Mouse (Mus musculus) urinary bladder, adult 18-20 months (tissue): Measurements from ENCODE around the gene Ctse.

Source experiments
- DNase-seq, 2 experiments: peaks; one replicate each; pipeline ENCODE4 v3.0.0; 2022; ENCODE audit warnings: low spot score in 2 of 2, mixed read lengths in 2 of 2

Gene Ctse

DNA sequence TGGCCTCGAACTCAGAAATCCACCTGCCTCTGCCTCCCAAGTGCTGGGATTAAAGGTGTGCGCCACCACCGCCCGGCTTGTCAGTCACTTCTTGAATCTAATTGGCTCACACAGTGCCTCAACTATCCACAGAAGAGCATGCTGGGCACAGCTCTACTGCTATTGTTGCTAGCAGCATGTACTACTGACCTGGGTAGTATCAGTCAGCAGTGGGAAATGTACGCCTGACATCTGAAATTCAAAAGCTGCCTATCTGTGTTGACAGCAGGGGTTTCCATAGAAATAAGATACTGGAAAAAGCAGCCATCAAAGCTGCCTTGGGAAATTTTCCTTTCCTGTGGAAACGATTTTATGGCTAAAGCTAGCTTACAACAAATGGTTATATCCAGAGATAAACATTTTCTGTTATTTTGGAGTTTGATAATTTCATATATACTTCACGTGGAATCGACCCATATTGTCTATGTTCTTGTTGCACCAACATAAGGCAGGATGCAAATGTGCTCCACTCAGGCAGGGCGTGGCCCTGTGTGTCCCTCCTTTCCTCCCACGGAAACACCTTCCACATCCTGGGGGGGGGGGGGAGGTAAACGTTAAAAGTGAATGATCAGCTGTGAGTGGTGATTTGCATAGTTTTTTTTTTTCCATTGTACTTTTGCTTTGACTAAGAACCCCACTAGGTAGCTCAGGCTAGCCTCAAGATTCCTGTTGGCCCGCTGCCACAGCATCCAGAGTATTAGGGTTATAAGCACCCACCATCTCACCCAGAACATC lies 14.8 kb downstream of the Ctse start:
- DNase-seq: no peak

DNA sequence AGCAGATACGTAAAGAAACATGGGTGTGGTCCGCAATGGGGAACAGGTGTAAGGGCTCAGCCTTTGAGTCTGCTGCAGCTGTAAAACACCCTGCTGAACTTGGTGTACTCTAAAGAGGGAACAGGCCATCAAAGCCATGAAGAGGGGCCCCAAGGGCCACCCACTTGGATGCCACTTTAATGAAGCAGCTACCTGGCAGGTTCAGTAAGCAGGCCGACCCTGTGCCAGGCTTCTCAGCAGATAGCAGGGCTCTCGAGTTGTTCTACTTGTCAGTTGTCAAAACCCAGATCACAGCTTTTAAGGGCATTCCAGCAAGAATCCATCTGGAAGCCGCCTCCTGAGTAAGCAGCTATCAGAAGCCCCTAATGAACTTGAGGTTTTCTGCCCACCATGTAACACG lies 17.5 kb downstream of the Ctse start:
- no peak for DNase-seq

DNA sequence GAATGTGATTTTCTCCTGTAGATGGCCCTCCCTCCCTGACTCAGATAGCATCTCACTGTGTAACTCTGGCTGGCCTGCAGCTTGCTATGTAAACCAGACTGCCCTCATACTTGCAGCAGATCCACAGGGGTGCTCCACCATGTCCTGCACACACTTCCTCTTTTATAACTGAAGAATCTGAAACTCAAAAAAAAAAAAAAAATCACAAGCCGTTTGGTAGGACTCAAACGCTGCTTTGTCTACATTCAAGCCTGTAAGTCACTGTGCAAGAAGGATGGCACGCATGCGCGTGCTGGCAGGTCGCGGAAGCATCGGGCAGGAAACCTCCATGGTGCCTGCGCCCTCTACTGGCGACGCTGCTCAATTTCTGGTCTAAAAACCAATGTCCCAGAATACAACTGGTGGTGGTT lies 19.8 kb downstream of the Ctse start:
- peak; percentile 66 to 85 for DNase-seq

DNA sequence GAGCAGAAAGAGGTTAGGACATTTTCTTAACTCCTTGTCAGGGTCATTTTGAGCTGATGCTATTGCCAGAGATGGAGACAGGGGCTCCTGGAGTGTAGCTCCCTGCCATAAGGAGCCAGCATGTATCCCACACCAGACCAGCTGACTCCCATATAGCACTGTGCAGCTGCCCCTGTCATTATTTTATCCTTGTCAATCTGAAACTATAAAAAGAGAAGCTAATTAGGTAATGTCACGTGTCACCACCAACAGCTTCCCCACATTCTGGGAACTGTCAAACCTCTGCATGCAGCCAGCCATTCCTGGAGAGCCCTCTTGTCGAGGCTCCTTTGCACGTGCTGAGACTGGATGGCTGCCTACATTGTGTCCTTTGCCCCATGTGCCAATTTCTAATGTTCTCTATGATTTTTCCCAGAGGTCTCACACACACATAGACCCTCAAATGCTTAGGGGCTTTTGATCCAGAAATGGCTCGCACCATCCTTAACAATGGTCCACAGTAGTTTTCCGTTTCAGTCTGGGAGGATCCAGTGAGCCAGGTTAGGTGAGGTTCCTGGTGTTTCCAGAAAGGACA lies 21.5 kb downstream of the Ctse start:
- DNase-seq: no peak

DNA sequence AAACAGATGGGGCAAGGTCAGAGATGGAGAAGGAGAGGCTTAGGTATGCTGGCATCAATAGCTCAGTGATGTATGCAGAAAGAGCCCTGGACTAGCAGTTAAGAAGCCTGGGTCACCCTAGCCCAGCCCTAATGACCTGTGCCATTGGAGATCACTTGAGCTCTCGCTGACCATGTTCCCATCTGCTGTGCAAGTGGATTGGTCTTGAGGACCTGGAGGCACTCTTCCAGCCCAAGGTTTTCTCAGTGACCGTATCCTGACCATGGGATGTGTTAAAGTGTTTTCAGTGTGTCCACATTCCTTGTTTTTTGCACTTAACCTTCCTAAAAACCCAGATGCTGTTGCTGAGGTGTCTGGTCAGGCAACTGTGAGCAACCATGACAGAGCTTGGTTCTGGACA lies 22.2 kb downstream of the Ctse start:
- DNase-seq: no peak

DNA sequence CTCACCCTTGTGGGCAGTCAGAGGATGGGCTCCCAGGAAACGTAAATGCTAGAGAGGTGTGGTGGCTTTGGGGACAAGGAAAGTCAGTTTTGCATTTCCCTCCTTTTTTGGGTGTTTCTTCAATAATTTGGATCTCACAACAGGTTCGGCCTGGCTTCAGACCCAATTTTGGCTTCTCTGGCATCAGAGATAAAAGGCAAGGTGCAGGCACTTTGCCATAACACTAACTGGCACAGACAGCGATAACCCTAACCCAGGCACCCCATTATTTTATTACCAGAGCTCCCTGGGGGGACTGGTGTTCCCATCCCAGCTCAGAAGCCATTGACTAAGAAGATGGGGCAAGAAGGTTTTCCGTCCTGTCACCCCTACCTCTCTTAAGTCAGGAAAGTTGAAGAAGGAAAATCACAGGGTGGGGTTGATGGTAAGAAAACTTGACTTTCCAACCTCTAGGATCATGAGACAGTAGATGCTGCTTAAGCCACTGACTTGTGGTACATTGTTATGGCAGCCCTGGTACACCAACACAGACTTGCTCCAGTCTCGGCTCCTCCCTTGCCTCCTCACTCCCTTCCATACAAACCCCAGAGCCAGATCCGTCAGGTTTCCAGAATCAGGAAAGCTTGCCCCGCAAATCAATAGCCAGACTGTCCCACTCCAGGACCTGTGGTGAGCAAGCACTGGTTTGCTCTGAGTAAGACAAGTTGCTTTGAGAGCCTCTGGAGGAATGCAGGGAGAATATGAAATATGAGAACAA lies 22.8 kb downstream of the Ctse start:
- DNase-seq: no peak

DNA sequence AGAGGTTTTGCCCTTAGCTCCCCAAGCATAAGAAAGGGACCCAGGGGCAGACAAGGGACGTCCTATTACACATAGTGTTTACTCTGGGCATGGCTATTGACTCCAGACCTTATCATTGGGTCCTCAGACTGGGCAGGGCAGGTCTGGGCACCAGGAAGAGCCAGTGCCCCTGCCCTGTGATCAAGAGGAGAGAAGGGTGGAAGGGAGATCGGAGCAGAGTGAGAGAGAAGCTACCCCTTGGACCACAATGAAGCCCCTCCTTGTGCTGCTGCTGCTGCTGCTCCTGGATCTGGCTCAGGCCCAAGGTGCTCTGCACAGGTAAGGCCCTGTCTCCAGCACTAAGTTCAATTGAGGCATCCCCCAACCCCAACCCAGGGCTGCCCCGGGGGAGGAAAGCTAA lies 23.6 kb downstream of the Ctse start:
- DNase-seq: peak; percentile 29 to 38

DNA sequence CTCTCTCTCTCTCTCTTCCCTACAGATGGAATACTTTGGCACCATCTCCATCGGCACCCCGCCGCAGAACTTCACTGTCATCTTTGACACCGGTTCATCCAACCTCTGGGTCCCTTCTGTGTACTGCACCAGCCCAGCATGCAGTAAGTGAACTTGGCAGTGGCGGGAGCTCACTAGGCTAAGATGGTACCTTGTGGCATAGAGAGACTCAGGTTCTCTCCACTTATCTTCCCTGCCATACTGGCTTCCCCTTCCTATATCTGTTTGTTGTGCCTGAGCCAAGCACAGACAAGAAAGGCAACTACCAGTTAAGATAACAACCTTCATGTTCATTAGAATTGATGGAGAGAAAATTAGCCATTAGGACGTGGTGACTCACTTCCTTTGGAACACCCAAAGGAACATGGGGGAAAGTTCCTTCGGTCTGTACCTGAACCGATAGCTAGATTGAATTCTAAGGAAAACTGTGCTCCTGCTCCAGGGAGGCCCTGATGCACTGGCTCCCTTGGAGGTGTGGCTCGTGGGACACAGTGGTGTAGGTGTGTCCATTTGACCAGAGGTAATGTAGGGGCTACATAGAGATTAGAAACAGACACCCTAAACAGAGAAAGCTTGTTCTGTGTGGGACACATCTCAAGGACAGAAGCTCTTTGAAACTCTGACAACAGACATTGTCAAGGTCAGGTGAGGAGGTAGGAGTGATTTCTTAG lies 25.3 kb downstream of the Ctse start:
- no peak for DNase-seq

DNA sequence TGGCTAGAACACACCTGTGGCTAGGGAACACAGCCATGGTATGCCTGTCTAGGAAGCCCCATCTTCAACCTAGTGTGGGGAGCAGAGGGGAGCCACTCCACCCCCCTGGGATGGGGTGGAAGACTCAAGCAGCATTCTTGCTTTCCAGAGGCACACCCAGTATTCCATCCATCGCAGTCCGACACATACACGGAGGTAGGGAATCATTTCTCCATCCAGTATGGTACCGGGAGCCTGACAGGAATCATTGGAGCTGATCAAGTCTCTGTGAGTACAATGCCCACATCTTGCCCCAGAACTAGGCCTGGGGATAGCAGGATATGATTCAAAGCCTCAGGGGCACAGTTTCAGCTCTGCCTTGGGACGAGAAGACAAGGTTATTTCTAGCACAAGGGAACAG lies 26.0 kb downstream of the Ctse start:
- no peak for DNase-seq

DNA sequence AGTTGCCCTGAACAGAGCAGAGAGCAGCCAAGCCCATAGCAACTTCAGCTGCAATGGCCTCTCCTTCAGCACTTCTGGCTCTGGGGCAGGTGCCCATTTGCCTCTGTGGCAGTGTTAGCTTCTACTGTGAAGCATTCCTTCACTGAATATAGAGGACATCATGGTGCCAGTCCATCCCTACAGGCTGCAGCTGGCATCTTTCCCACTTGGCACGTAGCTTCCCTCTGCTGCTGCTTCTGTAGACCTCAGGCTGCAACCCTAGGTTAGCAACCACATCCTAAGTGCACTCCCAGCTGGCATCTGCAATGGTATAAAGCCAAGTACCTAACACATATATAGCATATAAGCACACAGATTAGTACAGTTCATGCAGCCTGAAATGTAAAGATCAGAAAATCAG lies 27.8 kb downstream of the Ctse start:
- DNase-seq: no peak

DNA sequence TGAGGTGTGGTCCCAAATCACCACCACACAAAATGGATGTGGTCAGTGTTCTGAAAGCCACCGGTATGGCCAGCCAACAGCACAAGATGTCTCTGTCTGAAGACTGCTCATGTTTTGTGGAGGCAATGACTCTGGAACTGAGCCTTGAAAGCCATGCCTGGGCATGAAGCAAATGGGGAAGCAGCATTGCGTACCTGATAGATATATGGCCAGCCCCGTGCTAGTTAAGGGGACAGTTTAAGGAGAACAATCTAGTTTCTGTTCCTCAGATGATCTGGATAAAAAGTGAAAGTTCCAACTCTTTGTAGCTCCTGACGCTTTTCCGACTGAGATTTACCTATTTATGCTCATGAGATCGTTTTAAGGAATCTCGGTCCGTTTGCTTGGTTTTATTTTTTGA lies 33.0 kb downstream of the Ctse start:
- no peak for DNase-seq

DNA sequence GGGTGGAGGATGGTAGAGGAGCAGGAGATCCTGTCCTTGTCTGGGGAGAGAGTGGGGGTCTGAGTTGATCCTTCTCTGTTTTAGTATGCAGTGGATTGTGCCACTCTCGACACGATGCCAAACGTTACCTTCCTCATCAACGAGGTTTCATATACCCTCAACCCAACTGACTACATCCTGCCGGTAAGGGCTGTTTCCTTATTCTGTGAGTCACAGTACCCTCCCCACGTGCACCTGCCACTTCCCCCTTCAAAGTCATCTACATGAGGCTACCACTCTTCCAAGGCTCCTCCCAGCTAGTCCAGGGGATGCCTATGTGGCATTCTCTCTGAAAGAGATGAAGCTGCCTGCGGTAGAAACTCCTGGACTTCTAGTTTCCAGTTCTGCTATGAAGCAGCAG lies 34.3 kb downstream of the Ctse start:
- DNase-seq: no peak

DNA sequence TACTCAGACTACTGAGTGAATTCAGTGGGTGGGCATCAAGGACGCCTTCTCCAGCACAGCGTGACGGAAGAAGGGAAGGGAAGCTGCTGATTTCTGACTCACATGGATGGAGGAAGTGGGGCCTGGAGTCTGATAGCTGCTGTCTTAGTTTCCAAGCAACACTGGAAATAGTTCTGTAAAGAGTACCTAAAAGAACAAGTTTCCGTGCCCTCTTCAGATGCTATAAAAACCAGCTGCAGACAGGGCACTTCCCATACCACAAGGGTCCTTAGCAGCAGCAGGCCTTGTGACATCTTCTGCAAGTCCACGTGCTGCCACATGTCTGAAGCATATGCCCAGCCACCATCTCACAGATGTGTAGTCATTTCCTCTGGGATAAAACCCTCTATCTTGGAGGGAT lies 41.5 kb downstream of the Ctse start:
- DNase-seq: no peak

DNA sequence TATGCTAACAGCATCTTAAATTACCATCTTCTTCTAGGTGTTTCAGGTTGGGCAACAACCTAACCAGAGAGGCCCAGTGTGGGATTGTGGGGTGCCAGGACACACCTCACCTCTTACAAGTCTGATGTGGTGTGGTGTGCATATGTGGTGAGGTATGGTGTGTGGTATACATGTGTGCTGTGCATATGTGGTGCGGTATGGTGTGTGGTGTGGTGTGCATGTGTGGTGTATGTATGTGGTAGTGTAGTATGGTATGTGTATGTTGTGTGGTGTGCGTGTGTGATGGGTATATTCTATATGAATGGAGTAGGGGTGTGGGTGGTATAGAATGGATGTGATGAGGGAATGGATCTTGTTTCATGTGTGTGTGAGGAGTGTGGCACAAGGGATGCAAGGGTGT lies 49.6 kb downstream of the Ctse start:
- DNase-seq: no peak

DNA sequence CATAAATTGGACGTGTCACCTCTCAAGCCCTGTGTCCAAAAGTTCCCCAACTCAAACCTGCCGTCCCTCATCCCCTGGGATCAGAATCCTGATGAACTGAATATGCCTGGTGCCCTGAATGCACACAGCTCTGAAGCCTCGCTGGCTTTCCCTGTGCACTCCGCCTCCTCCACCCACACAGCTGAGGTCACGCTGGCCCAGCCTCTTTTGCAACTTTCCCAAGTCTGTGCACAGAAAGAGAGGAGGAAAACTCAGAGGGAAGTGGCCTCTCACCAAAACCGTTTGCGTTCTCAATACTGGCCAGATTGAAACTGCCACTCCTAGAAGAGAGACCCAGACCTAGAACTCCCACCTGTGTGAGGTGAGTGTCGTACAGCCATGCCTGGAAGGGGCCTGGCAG lies 50.4 kb downstream of the Ctse start, which contains the start of gene Rab7b:
Rab7b (plus strand) TSS at position 221 of the 400 bp plus-strand sequence.
- DNase-seq: peak; percentile 33 to 70

DNA sequence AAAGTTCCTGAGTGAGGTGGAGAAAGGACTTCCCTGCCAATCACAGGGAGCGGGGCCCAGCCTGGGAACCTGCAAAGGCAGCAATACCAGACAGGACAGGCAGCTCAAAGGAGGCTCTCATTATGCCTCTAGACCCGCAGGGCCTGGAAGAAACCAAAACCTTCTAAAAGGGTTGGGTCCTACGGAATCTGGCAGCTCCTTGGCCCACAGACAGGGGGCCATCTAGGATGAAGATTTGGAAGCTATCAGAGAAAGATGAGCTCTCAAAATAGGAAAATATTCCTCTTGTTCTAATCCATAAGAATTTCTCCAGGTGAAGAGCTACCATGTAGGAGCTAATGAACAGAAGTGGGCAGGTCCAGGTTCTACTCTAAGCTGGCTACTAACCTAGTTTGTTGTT lies 50.9 kb downstream of the Ctse start:
- no peak for DNase-seq

DNA sequence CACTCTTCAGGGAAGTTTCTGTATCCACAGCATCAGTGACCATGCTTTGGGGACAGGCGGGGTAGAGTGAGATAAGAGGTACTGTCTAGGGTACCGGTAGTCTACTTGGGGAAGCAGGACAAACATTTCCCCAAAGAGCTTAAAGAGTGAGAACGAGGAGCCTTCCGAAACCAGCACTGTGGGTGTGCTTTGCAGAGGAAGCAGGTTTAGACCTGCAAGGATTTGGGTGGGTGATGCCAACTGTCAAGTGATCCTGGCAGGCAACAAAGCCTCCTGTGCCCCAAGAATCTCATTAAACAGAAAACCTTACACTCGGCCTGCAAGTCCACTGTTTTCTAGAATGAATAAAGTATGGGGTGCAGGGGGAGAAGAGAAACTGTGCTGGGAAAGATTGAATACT lies 51.8 kb downstream of the Ctse start:
- no peak for DNase-seq

DNA sequence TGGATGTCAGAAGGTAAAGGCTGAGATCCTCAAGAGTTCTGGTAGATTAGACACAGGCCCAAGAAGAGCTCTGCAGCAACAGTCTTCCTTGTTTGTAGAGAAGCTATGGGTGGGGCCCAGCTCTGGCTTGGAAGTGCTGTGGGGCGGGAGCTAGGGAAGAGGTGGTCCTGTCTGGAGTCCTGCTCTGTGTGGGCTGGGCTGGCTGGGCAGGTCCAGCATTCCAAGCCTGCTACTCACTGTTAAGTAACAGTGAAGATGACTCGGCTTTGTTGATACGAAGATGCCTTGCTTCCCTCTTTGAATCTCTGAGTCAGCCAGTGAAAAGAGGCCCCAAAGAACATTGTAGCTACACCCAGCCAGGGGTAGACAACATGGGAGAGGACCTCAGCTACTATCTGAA lies 52.3 kb downstream of the Ctse start:
- peak; percentile 26 to 81 for DNase-seq

DNA sequence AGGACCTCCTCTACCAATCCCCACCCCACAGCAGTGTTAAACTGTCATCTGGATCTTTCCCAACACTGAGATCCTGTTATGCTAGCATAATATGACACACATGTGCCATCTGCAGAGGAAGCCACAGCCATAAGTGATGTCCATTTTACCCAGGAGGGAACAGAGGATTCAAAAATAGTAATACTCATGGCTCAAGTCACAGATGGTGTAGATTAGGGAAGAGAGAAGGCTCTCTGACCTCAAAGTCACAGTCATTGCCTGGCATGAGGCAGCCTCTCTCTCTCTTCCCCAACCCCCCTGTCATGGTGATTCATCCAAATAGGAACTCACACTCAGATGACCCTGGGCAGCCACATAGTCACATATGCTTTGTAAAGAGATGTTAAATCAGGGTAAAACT lies 53.2 kb downstream of the Ctse start:
- no peak for DNase-seq

DNA sequence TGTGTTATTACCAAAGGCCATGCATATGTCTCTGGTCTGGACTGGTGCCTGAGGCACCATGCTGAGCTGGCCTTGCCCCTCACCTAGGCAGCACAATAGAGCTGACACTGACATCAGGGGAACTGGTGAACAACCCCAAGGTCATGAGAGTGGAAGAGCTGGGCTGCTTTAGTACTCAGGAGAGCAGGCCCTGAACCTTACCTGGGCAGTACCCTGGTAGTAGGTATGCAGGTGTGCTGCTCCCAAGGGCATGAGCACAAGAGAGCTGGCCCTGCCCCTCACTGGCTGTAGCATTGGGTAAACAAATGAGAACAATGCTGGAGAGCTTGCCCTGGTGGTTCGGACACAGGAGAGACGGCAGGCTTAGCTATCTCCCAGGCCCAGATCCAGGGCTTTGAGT lies 57.2 kb downstream of the Ctse start:
- DNase-seq: no peak

DNA sequence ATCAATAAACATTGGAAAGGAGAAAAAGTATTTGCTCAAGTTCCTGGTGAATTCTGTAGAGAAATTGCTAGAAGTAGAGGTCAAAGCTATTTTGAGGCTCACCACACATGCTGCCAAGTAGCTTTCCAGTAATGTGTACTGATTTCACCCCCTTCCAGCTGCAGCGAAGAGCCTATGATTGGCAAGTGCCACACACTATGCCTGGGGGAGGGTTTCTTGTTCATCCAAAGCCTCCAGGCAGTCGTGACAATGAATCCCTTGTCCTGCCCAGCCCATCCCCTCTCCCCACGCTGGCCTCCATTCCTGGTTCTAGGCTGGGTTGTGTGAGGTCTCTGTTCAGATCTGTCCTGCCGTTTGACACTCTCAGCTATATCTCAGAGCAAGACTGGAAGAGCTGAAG lies 58.2 kb downstream of the Ctse start:
- no peak for DNase-seq

DNA sequence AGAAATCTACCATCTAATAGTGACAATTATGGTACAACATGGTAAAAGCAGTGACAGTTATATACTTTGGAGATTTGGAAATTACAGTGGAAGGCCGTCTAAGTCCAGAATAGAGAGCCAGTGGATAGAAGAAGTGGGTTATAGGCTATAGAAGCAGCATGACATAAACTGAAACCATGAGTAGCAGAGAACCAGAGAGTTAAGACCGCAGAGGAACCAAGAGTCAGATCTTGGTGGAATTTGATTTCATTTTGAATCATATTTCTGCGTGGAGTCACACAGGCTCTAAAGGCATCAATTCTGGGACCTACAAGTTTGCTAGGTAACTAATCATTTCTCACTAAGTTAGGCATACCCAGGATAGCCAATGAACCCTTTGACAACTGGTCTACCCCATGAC lies 60.7 kb downstream of the Ctse start:
- no peak for DNase-seq
